Mouse (Mus musculus): ENCODE results near the gene Sgk1. TPM values are rescaled to one million over a fixed set of nuclear protein-coding genes. Genes with fewer than 3 reads are reported as not detected.

Sgk1 gene
- polyA plus RNA-seq, 1 experiment from 2014 or later = 11.7 TPM

DNA sequence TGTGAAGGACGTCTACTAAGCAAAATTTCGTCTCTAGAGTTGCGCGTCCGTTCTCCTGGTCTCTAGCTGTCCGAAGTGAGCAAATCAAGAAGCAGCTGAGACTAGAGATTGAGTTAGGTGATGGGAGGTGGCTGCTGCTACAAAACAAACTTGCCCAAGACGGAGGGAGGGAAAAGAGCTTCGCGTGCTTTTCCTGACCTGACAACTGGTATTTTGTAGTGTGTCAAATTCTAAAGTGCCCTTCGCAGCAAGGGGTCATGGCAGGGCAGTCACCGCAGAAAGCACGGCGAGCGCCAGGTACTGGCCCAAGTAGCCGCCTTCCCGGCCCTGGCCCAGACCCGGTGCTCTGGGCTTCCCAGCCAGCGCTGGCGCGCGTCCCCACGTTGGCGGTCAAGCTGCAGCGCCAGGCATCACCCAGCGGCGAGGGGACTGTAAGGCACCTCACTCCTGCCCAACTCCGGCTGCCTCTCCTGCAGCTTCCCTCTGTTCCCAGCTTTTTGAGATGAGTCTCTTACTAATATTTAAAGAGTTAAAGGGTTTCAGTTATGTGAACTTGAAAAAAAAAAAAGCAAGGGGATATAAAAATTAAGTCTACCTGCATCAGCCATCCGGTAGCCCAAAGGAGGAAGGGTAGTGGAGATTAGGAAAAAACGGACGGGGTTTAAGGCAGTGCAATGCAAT lies 111.0 kb downstream of the Sgk1 start:
- ATAC-seq (ENCODE audit: insufficient read depth) = no peak
- Histone ChIP-seq H3K4me1 (replicated peaks) (peaks cover 31% of the 10 kb centered on the region), H3K4me2 (peak overlapping the region; percentile 92), H3K27me3 (peaks cover 47% of the 10 kb centered on the region), H3K9me3 (replicated peaks) (no peaks in the 10 kb centered on the region), H3K4me3 (replicated peaks) (peak overlapping the region; percentile 66), H3K36me3 (replicated peaks) (peaks cover 12% of the 10 kb centered on the region), H3K27ac (replicated peaks) (peak overlapping the region; percentile 49), H3K9ac (no peak overlapping the region)
- 3% methylated on average over 30 of the region's 30 CpGs for WGBS (ENCODE audit: insufficient replicate concordance)

DNA sequence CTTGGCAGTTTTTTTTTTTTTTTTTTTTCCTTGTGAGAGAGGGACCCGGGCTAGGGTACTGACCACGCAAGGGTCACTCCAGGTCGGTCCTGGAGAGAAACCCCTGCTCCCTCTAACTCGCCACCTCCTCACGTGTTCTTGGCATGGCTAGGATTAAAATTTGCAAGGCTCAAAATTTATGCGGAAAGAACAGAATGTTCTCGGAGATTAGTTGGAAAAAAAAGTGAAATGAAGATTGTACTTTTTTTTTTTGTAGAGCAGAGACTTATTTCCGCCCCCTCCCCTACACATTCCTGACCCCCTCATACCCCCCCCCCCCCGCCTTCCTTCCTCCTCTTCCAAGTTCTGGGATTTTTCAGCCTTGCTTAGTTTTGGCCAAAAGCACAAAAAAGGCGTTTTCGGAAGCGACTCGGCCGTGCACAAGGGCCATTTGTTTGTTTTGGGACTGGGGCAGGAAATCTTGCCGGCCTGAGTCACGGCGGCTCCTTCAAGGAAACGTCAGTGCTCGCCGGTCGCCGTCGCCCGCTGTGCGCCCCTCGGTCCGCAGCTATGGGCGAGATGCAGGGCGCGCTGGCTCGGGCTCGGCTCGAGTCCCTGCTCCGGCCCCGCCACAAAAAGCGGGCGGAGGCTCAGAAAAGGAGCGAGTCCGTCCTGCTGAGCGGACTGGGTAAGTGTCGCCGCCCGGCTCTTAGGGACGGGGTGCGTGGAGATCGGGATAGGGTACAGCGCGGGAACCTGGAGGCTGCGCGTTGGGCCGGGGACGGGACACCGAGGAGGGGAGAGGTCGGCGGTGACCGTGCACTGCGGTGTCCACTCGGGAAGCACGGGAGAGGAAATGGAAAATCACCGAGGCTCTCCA lies 111.8 kb downstream of the Sgk1 start:
- peaks cover 18% of the 10 kb centered on the region for H3K36me3 ChIP-seq (replicated peaks)
- peak overlapping the region; percentile 92 for H3K4me2 ChIP-seq
- H3K27ac ChIP-seq (replicated peaks) = peak overlapping the region; percentile 82
- peak overlapping the region; percentile 64 for H3K9ac ChIP-seq
- under 1% methylated on average over 60 of the region's 60 CpGs for WGBS (ENCODE audit: insufficient replicate concordance)
- peak; percentile 61 for ATAC-seq (ENCODE audit: insufficient read depth)
- H3K9me3 ChIP-seq (replicated peaks) = no peaks in the 10 kb centered on the region
- H3K4me3 ChIP-seq (replicated peaks) = peak overlapping the region; percentile 66
- peaks cover 31% of the 10 kb centered on the region for H3K4me1 ChIP-seq (replicated peaks)
- H3K27me3 ChIP-seq = peaks cover 47% of the 10 kb centered on the region

DNA sequence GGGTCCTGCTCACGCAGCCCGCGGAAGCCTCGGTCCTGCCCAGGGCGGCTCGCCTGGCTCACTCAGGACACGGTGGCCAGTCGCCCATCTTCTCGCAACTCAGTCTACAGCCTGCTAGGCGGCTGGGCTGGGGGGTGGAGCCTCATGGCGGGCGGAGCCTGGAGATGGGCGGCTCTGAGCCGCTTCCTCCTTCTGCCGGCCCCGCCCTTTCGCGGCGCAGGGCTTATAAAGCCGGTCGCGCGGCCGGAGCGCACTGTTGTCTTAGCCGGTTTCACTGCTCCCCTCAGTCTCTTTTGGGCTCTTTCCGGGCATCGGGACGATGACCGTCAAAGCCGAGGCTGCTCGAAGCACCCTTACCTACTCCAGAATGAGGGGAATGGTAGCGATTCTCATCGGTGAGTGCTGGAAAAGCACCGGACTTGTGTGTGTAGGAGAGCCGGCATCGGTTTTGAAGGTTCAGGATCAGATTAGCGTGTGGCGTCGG lies 112.5 kb downstream of the Sgk1 start:
- H3K9me3 ChIP-seq (replicated peaks) = no peaks in the 10 kb centered on the region
- peak overlapping the region; percentile 92 for H3K4me2 ChIP-seq
- H3K27ac ChIP-seq (replicated peaks) = peak overlapping the region; percentile 82
- H3K36me3 ChIP-seq (replicated peaks) = peaks cover 23% of the 10 kb centered on the region
- peak overlapping the region; percentile 66 for H3K4me3 ChIP-seq (replicated peaks)
- WGBS (ENCODE audit: insufficient replicate concordance) = under 1% methylated on average over 38 of the region's 40 CpGs
- H3K9ac ChIP-seq = peak overlapping the region; percentile 64
- peak; percentile 89 for ATAC-seq (ENCODE audit: insufficient read depth)
- peaks cover 31% of the 10 kb centered on the region for H3K4me1 ChIP-seq (replicated peaks)
- peaks cover 47% of the 10 kb centered on the region for H3K27me3 ChIP-seq

DNA sequence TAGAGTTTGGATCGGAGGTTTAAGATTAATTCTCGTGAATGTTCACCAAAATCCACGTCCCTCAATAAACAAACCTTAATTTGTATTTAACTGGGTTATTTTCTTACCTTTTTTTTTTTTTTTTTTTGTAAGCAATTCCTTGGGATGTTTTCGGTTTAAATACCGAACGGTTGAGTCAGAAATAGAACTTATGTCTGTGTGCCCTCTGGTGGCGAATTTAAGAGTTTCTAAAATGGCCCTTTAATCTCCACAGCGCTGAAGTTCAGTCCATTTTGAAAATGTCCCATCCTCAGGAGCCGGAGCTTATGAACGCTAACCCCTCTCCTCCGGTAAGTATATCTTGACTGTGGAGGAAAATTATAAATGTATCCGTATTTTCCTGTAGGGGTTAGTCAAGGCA lies 113.2 kb downstream of the Sgk1 start:
- Histone ChIP-seq H3K9me3 (replicated peaks) (no peaks in the 10 kb centered on the region), H3K9ac (peak overlapping the region; percentile 46; the same call in 1 of the 2 replicates), H3K36me3 (replicated peaks) (peaks cover 23% of the 10 kb centered on the region), H3K4me1 (replicated peaks) (peaks cover 31% of the 10 kb centered on the region), H3K4me3 (replicated peaks) (peak overlapping the region; percentile 66), H3K27ac (replicated peaks) (no peak overlapping the region), H3K27me3 (peaks cover 43% of the 10 kb centered on the region), H3K4me2 (peak overlapping the region; percentile 92)
- ATAC-seq (ENCODE audit: insufficient read depth) = no peak
- WGBS (ENCODE audit: insufficient replicate concordance) = 8% methylated on average over 12 of the region's 12 CpGs

DNA sequence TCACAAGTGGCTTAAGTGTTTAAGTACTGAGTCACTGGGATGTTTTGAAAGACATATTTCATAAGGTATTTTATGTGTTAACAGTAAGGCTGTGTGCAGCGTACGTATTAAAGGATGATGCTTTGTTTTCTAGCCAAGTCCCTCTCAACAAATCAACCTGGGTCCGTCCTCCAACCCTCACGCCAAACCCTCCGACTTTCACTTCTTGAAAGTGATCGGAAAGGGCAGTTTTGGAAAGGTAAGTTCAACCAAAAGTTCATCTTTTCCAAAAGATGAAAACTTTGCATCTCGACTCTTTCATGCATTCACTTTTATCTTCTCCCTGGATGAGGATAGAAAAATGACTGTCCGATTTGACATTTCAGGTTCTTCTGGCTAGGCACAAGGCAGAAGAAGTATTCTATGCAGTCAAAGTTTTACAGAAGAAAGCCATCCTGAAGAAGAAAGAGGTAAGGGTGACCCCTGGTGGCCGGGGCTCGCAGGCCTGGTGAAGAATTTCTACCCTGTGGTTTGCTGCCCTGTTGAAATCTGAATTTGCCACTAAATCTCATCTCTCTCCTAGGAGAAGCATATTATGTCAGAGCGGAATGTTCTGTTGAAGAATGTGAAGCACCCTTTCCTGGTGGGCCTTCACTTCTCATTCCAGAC lies 113.8 kb downstream of the Sgk1 start:
- peak overlapping the region; percentile 92 for H3K4me2 ChIP-seq
- 49% methylated on average over 11 of the region's 11 CpGs for WGBS (ENCODE audit: insufficient replicate concordance)
- peaks cover 31% of the 10 kb centered on the region for H3K4me1 ChIP-seq (replicated peaks)
- peak overlapping the region; percentile 66 for H3K4me3 ChIP-seq (replicated peaks)
- H3K27ac ChIP-seq (replicated peaks) = no peak overlapping the region
- no peak overlapping the region for H3K9ac ChIP-seq
- peaks cover 38% of the 10 kb centered on the region for H3K27me3 ChIP-seq
- no peak for ATAC-seq (ENCODE audit: insufficient read depth)
- H3K36me3 ChIP-seq (replicated peaks) = peaks cover 23% of the 10 kb centered on the region
- no peaks in the 10 kb centered on the region for H3K9me3 ChIP-seq (replicated peaks)

DNA sequence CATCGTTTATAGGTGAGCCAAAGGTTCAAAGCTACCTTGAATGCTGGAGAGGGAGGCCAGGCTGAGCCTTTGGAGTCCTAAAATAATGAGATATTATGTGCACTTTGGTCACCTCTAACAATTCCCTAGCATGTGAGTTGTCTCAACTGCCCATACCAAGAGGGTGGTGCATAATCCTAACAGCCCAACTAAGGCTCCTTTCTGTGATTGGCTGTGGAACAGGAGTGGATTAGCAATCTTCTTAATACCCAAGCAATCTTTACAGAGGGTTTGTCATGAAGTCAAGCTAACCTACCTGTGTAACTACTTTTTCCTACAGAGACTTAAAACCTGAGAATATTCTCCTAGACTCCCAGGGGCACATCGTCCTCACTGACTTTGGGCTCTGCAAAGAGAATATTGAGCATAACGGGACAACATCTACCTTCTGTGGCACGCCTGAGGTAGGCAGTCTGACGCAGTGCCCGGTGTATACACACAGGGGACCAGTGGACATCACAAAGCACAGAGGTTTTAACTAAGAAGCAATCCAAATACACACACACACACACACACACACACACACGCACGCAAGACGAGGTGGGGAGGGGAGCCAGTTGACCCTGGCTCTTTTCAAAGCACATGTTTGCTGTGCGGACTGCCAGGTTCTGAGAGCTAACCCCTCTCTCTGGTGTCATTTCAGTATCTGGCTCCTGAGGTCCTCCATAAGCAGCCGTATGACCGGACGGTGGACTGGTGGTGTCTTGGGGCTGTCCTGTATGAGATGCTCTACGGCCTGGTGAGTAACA lies 114.9 kb downstream of the Sgk1 start:
- H3K27ac ChIP-seq (replicated peaks) = no peak overlapping the region
- H3K4me2 ChIP-seq = no peak overlapping the region; the same call in 1 of the 2 replicates
- peaks cover 28% of the 10 kb centered on the region for H3K4me1 ChIP-seq (replicated peaks)
- H3K27me3 ChIP-seq = peaks cover 27% of the 10 kb centered on the region
- WGBS (ENCODE audit: insufficient replicate concordance) = 77% methylated on average over 14 of the region's 14 CpGs
- H3K9ac ChIP-seq = no peak overlapping the region
- peaks cover 23% of the 10 kb centered on the region for H3K36me3 ChIP-seq (replicated peaks)
- no peaks in the 10 kb centered on the region for H3K9me3 ChIP-seq (replicated peaks)
- no peak for ATAC-seq (ENCODE audit: insufficient read depth)
- H3K4me3 ChIP-seq (replicated peaks) = no peak overlapping the region

DNA sequence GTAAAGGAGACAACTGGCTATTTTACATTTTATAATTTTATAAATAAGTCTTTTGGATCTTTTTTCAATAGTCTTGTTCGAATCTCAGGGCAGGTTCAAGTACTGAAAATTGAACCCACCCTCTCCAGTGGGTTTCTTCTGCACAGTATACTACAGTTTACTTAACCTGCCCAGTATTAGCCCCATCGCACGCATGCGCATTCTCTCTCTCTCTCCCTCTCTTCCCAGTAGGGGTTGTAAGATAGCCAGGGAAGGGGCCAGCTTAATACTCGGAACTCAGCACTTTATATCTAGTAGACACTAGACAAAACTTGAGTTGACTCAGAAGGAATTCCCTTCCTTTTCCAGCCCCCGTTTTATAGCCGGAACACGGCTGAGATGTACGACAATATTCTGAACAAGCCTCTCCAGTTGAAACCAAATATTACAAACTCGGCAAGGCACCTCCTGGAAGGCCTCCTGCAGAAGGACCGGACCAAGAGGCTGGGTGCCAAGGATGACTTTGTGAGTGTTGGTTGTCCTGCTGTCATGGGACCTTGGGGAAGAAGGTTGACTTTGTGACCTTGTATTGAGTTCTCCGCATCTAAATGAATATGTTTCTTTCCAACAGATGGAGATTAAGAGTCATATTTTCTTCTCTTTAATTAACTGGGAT lies 115.7 kb downstream of the Sgk1 start:
- no peak for ATAC-seq (ENCODE audit: insufficient read depth)
- Histone ChIP-seq H3K4me3 (replicated peaks) (no peak overlapping the region), H3K27ac (replicated peaks) (no peak overlapping the region), H3K4me1 (replicated peaks) (peaks cover 24% of the 10 kb centered on the region), H3K27me3 (peaks cover 19% of the 10 kb centered on the region), H3K9ac (no peak overlapping the region), H3K4me2 (no peak overlapping the region), H3K9me3 (replicated peaks) (no peaks in the 10 kb centered on the region), H3K36me3 (replicated peaks) (peaks cover 23% of the 10 kb centered on the region)
- WGBS (ENCODE audit: insufficient replicate concordance) = 79% methylated on average over 12 of the region's 12 CpGs

DNA sequence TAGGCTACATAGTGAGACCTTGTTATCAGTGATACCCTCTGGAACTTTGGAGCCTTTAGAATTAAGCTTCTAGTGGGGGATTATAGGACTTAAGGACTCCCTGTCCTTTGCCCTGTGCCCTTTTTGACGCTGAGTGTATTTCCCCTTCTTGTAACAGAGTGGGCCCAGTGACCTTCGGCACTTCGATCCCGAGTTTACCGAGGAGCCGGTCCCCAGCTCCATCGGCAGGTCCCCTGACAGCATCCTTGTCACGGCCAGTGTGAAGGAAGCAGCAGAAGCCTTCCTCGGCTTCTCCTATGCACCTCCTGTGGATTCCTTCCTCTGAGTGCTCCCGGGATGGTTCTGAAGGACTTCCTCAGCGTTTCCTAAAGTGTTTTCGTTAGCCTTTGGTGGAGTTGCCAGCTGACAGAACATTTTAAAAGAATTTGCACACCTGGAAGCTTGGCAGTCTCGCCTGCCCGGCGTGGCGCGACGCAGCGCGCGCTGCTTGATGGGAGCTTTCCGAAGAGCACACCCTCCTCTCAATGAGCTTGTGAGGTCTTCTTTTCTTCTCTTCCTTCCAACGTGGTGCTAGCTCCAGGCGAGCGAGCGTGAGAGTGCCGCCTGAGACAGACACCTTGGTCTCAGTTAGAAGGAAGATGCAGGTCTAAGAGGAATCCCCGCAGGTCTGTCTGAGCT lies 116.7 kb downstream of the Sgk1 start:
- 78% methylated on average over 28 of the region's 28 CpGs for WGBS (ENCODE audit: insufficient replicate concordance)
- no peak overlapping the region for H3K9ac ChIP-seq
- no peak overlapping the region for H3K4me3 ChIP-seq (replicated peaks)
- H3K27me3 ChIP-seq = peaks cover 9% of the 10 kb centered on the region
- no peak overlapping the region for H3K27ac ChIP-seq (replicated peaks)
- H3K36me3 ChIP-seq (replicated peaks) = peaks cover 23% of the 10 kb centered on the region
- H3K9me3 ChIP-seq (replicated peaks) = no peaks in the 10 kb centered on the region
- H3K4me1 ChIP-seq (replicated peaks) = peaks cover 17% of the 10 kb centered on the region; the same call in 1 of the 2 replicates
- no peak for ATAC-seq (ENCODE audit: insufficient read depth)
- no peak overlapping the region for H3K4me2 ChIP-seq

DNA sequence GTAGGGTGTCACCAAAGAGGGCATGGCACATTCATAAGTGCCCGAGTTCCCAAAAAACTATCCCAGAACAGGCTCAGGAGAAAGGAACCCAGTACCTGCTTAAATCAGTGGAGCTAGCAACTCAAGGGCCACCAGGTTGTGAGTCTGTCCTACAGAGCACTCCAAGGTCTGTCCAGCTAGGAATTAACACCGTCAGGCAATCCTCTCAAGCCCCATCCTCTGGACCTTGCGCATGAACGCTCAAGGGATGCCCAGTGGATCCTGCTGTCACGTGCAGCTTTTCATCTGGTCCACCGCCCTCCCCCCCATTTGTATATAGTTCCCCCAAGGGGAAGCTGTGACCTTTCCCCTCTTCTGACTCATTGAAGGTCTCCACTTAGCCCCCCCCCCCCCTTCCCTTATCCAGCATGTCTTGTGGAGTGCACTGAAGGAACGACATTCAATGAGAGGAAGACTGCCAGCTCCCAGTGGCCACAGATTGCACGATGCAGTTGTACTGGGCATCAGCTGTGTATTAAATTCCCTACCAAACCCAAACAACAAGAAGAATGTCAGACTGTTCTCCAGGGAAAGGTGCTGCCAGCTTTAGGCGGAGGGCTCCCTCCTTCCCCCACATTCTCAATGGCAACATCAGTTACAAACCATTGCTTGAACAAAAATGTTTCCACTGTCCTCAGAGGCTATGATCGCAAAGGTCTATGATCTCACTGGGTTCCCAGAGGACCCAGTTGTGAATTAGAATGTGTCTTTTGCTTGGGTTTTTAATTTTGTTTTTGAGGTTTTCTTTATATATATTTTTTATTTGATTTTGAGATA lies 118.7 kb downstream of the Sgk1 start:
- H3K36me3 ChIP-seq (replicated peaks) = peaks cover 23% of the 10 kb centered on the region
- no peak overlapping the region for H3K4me2 ChIP-seq
- no peak overlapping the region for H3K4me3 ChIP-seq (replicated peaks)
- no peak overlapping the region for H3K27ac ChIP-seq (replicated peaks)
- H3K4me1 ChIP-seq (replicated peaks) = 0 out of 2 replicates have a peak, but pooled peaks cover under 1% of the 10 kb centered on the region
- no peak for ATAC-seq (ENCODE audit: insufficient read depth)
- H3K27me3 ChIP-seq = no peaks in the 10 kb centered on the region
- 67% methylated on average over 10 of the region's 10 CpGs for WGBS (ENCODE audit: insufficient replicate concordance)
- no peaks in the 10 kb centered on the region for H3K9me3 ChIP-seq (replicated peaks)
- H3K9ac ChIP-seq = no peak overlapping the region
